12 mouse cellular contexts compared by ENCODE assay signal in the genomic region with DNA sequence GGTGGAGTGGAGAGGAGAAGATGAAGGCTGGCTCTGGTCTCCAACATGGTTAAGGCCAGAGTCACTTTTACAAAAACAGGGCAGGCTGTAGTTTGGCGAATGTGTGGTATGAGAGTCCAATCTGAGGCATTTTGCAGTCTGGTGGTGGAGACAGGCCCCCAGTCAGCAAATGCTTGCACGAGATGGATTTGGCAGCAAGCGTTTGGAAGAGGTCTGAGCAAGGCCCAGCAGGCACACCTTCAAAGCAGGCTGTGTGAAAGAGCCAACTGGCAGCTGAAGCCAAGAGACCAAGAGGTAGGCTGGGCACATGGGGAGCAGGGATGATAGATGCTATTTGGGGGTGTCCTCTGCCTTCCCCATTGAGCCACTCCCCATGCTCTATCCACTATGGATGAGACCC. TPM values are rescaled to one million over a fixed set of nuclear protein-coding genes. Genes with fewer than 3 reads are reported as not detected.
DNase-seq lines count a peak whose midpoint lies in the region; ATAC-seq and TF ChIP-seq lines count a peak whose summit lies in the region.
"Had no signal": no experiment of that assay in that cellular context is flagged by ENCODE, and none has a peak within 500 bp of the region (broad histone marks: within the 10 kb centered on the region; RNA-seq: fewer than 3 reads in every experiment).

No protein-coding gene starts in this region.

- peak overlapping the region; percentile 68 for H3K27ac ChIP-seq in neural tube, embryonic 13.5 days (replicated peaks)
- peak overlapping the region; percentile 3; the same call in 1 of the 2 replicates for H3K27ac ChIP-seq in embryonic facial prominence, embryonic 13.5 days
- H3K27ac ChIP-seq in hindbrain, postnatal 0 days = peak overlapping the region; percentile 57
- no peak overlapping the region for H3K27ac ChIP-seq in liver, postnatal 0 days (ENCODE audit: low read depth)

- no peaks in the 10 kb centered on the region for H3K9me3 ChIP-seq in neural tube, embryonic 13.5 days
- no peaks in the 10 kb centered on the region for H3K9me3 ChIP-seq in embryonic facial prominence, embryonic 13.5 days
- H3K9me3 ChIP-seq in hindbrain, postnatal 0 days (ENCODE audit: low read length) = no peaks in the 10 kb centered on the region
- H3K9me3 ChIP-seq in liver, postnatal 0 days (ENCODE audit: low read length) = no peaks in the 10 kb centered on the region

- TF ChIP-seq CTCF in hindbrain, postnatal 0 days (IDR thresholded peaks at IDR 0.05; ENCODE audit: low read depth) = no peak
- TF ChIP-seq CTCF in liver, postnatal 0 days (IDR thresholded peaks at IDR 0.05; ENCODE audit: low read depth) = no peak

- WGBS in neural tube, embryonic 13.5 days = 67% methylated on average over 3 of the region's 3 CpGs
- WGBS in embryonic facial prominence, embryonic 13.5 days = 73% methylated on average over 3 of the region's 3 CpGs
- WGBS in hindbrain, postnatal 0 days = 26% methylated on average over 3 of the region's 3 CpGs
- 75% methylated on average over 3 of the region's 3 CpGs for WGBS in liver, postnatal 0 days (ENCODE audit: insufficient replicate concordance)

- H3K27me3 ChIP-seq in neural tube, embryonic 13.5 days = no peaks in the 10 kb centered on the region
- no peaks in the 10 kb centered on the region for H3K27me3 ChIP-seq in embryonic facial prominence, embryonic 13.5 days
- H3K27me3 ChIP-seq in hindbrain, postnatal 0 days (ENCODE audit: insufficient read depth, low read length) = no peaks in the 10 kb centered on the region
- no peaks in the 10 kb centered on the region for H3K27me3 ChIP-seq in liver, postnatal 0 days (ENCODE audit: insufficient read depth, low read length)
- H3K27me3 ChIP-seq: CH12.LX had no signal

- no peak for TF ChIP-seq EP300 in liver, postnatal 0 days (IDR thresholded peaks at IDR 0.05; ENCODE audit: low read depth)

- ATAC-seq in neural tube, embryonic 13.5 days (ENCODE audit: low read depth) = no peak
- ATAC-seq in embryonic facial prominence, embryonic 13.5 days (ENCODE audit: insufficient number of reproducible peaks, insufficient read depth, low FRiP score, low TSS enrichment, low read depth) = no peak
- ATAC-seq in hindbrain, postnatal 0 days = peak; percentile 14; the same call in 1 of the 2 replicates
- no peak for ATAC-seq in liver, postnatal 0 days

- no peak overlapping the region for H3K4me2 ChIP-seq in neural tube, embryonic 13.5 days
- H3K4me2 ChIP-seq in embryonic facial prominence, embryonic 13.5 days = no peak overlapping the region
- H3K4me2 ChIP-seq in hindbrain, postnatal 0 days (ENCODE audit: low read depth, low read length) = no peak overlapping the region
- H3K4me2 ChIP-seq in liver, postnatal 0 days (ENCODE audit: low read depth, low read length) = no peak overlapping the region

- H3K9ac ChIP-seq in neural tube, embryonic 13.5 days = no peak overlapping the region
- no peak overlapping the region for H3K9ac ChIP-seq in embryonic facial prominence, embryonic 13.5 days
- H3K9ac ChIP-seq in hindbrain, postnatal 0 days (replicated peaks; ENCODE audit: low read length) = no peak overlapping the region
- H3K9ac ChIP-seq in liver, postnatal 0 days (replicated peaks) = no peak overlapping the region

- H3K4me1 ChIP-seq in neural tube, embryonic 13.5 days (replicated peaks) = peaks cover 81% of the 10 kb centered on the region
- H3K4me1 ChIP-seq in embryonic facial prominence, embryonic 13.5 days = peaks cover 44% of the 10 kb centered on the region
- H3K4me1 ChIP-seq in hindbrain, postnatal 0 days (ENCODE audit: insufficient read depth, low read length) = peaks cover 34% of the 10 kb centered on the region
- peaks cover 28% of the 10 kb centered on the region for H3K4me1 ChIP-seq in liver, postnatal 0 days (ENCODE audit: insufficient read depth)

- no peak for DNase-seq in neural tube, embryonic 10.5 days (ENCODE audit: extremely low spot score, low spot score)
- peak; percentile 56 for DNase-seq in hindbrain, postnatal 0 days (ENCODE audit: low spot score)
- DNase-seq in gastrocnemius, postnatal 25 days = no peak
- DNase-seq in liver, postnatal 0 days = no peak
- DNase-seq in frontal cortex, postnatal 10 days (ENCODE audit: low spot score in 2 of 2) = no peak
- DNase-seq: adrenal gland, postnatal 14 days; heart, adult 18-20 months; kidney, postnatal 36 days; lung, adult 18-20 months had no signal

- H3K36me3 ChIP-seq in neural tube, embryonic 13.5 days = no peaks in the 10 kb centered on the region
- no peaks in the 10 kb centered on the region for H3K36me3 ChIP-seq in embryonic facial prominence, embryonic 13.5 days
- no peaks in the 10 kb centered on the region for H3K36me3 ChIP-seq in hindbrain, postnatal 0 days (ENCODE audit: insufficient read depth, low read length)
- H3K36me3 ChIP-seq in liver, postnatal 0 days (replicated peaks; ENCODE audit: insufficient read depth, low read length) = no peaks in the 10 kb centered on the region

- no peak overlapping the region for H3K4me3 ChIP-seq in neural tube, embryonic 13.5 days
- no peak overlapping the region for H3K4me3 ChIP-seq in embryonic facial prominence, embryonic 13.5 days
- H3K4me3 ChIP-seq in hindbrain, postnatal 0 days (ENCODE audit: low read length) = no peak overlapping the region
- H3K4me3 ChIP-seq in liver, postnatal 0 days (ENCODE audit: low read depth, low read length) = no peak overlapping the region

RNA-seq across cellular contexts. Expression of gene Prex1, which starts 51.7 kb away (rescaled TPM):
- polyA plus RNA-seq in neural tube, embryonic 13.5 days (2015; fragmentation: Nextera tagmentation; extraction: Ambion mirVana) = 28.5 and 29.3 TPM in 2 replicates
- polyA plus RNA-seq in embryonic facial prominence, embryonic 13.5 days (2015; fragmentation: Nextera tagmentation; extraction: Ambion mirVana) = 28.4 and 28.5 TPM in 2 replicates
- total RNA-seq in hindbrain, postnatal 0 days (2014; rRNA removed) = 63.2 and 66.8 TPM in 2 replicates
- 24.1 and 24.2 TPM in 2 replicates for polyA plus RNA-seq in hindbrain, postnatal 0 days (2015; fragmentation: Nextera tagmentation; extraction: Ambion mirVana)
- 1 to 10 TPM; 5.4 to 7.6 TPM for total RNA-seq in gastrocnemius, postnatal 25 days (2021)
- 5.4 and 6.3 TPM in 2 replicates for polyA plus RNA-seq in liver, postnatal 0 days (2015; fragmentation: Nextera tagmentation; extraction: Ambion mirVana)
